Mouse (Mus musculus): ENCODE measurements around the gene Zfp72.

- no peak for TF ChIP-seq POLR2A (IDR thresholded peaks at IDR 0.05; ENCODE audit: borderline replicate concordance, low read depth, low read length)
- no peak for TF ChIP-seq CTCF (IDR thresholded peaks at IDR 0.05; ENCODE audit: low read depth, low read length)
Observed at GRCm38 (mm10) chr13:74363176-74363858, 27.3 kb downstream of the Zfp72 start.

Data from bone marrow macrophage, adult 2 months (primary cell).